Comparison of ENCODE assay signal across 9 mouse cellular contexts in genomic region chr8:11797729-11798479, GRCm38 (mm10). TPM values are rescaled to one million over a fixed set of nuclear protein-coding genes. Genes with fewer than 3 reads are reported as not detected.
DNase-seq lines count a peak whose midpoint lies in the region; ATAC-seq and TF ChIP-seq lines count a peak whose summit lies in the region.
"Had no signal": no experiment of that assay in that cellular context is flagged by ENCODE, and none has a peak within 500 bp of the region (broad histone marks: within the 10 kb centered on the region; RNA-seq: fewer than 3 reads in every experiment).

No protein-coding gene starts in this region.

- H3K36me3 ChIP-seq in heart, embryonic 14.5 days (ENCODE audit: control insufficient read depth, insufficient read depth, low read length): peaks cover 73% of the 10 kb centered on the region
- peaks cover 35% of the 10 kb centered on the region for H3K36me3 ChIP-seq in embryonic facial prominence, embryonic 14.5 days (ENCODE audit: control insufficient read depth, insufficient read depth, low read length)
- H3K36me3 ChIP-seq in thymus, adult 2 months (ENCODE audit: control insufficient read depth, insufficient read depth, low read length): peaks cover 5% of the 10 kb centered on the region

- TF ChIP-seq CTCF in left cerebral cortex, adult 2 months (IDR thresholded peaks at IDR 0.05): no peak
- TF ChIP-seq CTCF in thymus, adult 2 months (IDR thresholded peaks at IDR 0.05; ENCODE audit: borderline replicate concordance, control insufficient read depth, extremely low read depth, insufficient read depth, low read length, poor library complexity): no peak

- H3K27me3 ChIP-seq in heart, embryonic 14.5 days (ENCODE audit: control insufficient read depth, insufficient read depth, low read length): no peaks in the 10 kb centered on the region
- no peaks in the 10 kb centered on the region for H3K27me3 ChIP-seq in embryonic facial prominence, embryonic 14.5 days (replicated peaks; ENCODE audit: control insufficient read depth, insufficient read depth, low read length)
- H3K27me3 ChIP-seq in thymus, adult 2 months (ENCODE audit: control insufficient read depth, insufficient read depth, low read length): no peaks in the 10 kb centered on the region
- H3K27me3 ChIP-seq: embryonic facial prominence, embryonic 13.5 days had no signal

- intact Hi-C loops in left cerebral cortex, adult 2 months (cut with DNase I): no loop called here

- H3K9me3 ChIP-seq in heart, embryonic 14.5 days (ENCODE audit: control insufficient read depth, low read length): no peaks in the 10 kb centered on the region
- H3K9me3 ChIP-seq in embryonic facial prominence, embryonic 14.5 days (ENCODE audit: control insufficient read depth, low read length): no peaks in the 10 kb centered on the region
- H3K9me3 ChIP-seq: embryonic facial prominence, embryonic 13.5 days had no signal

- no peak for ATAC-seq in heart, embryonic 14.5 days (ENCODE audit: insufficient number of reproducible peaks, insufficient read depth, low FRiP score, low read depth)
- ATAC-seq in embryonic facial prominence, embryonic 14.5 days (ENCODE audit: low read depth): no peak

- peak overlapping the region; percentile 0; the same call in 1 of the 2 replicates for H3K4me2 ChIP-seq in heart, embryonic 14.5 days (ENCODE audit: low read length)
- H3K4me2 ChIP-seq in embryonic facial prominence, embryonic 14.5 days (ENCODE audit: low read depth, low read length): no peak overlapping the region
- H3K4me2 ChIP-seq: embryonic facial prominence, embryonic 13.5 days had no signal

- TF ChIP-seq POLR2A in thymus, adult 2 months (IDR thresholded peaks at IDR 0.05; ENCODE audit: control insufficient read depth, extremely low read depth, insufficient read depth, low read length, poor library complexity): no peak

- DNase-seq in heart, adult 18-20 months: no peak
- DNase-seq in NIH3T3 (ENCODE audit: low read depth): peak; percentile 74
- peak; percentile 55 for DNase-seq in embryonic facial prominence, embryonic 14.5 days (ENCODE audit: low spot score)
- DNase-seq in left cerebral cortex, adult 2 months (ENCODE audit: extremely low spot score in 1 of 2, low spot score in 2 of 2): peak; percentile 49 to 50
- no peak for DNase-seq in spleen, adult 12 weeks (ENCODE audit: low spot score)
- no peak for DNase-seq in urinary bladder, postnatal 14 days (ENCODE audit: low spot score)
- DNase-seq in thymus, adult 2 months: no peak

- 50% methylated on average over 14 of the region's 14 CpGs for WGBS in heart, embryonic 14.5 days
- WGBS in embryonic facial prominence, embryonic 14.5 days: 77% methylated on average over 14 of the region's 14 CpGs
- WGBS in thymus, adult 2 months: 96% methylated on average over 14 of the region's 14 CpGs

- H3K4me3 ChIP-seq in heart, embryonic 14.5 days (ENCODE audit: control insufficient read depth in 1 of 2, insufficient read depth in 1 of 2, low read depth in 1 of 2, low read length in 2 of 2): no peak overlapping the region
- H3K4me3 ChIP-seq in embryonic facial prominence, embryonic 14.5 days (ENCODE audit: low read depth, low read length): no peak overlapping the region
- H3K4me3 ChIP-seq in left cerebral cortex, adult 2 months: no peak overlapping the region
- no peak overlapping the region for H3K4me3 ChIP-seq in thymus, adult 2 months (ENCODE audit: control insufficient read depth, insufficient read depth, low read length)
- H3K4me3 ChIP-seq: embryonic facial prominence, embryonic 13.5 days had no signal

- peaks cover 15 to 33% of the 10 kb centered on the region in 2 experiments for H3K4me1 ChIP-seq in heart, embryonic 14.5 days (ENCODE audit: control insufficient read depth in 2 of 2, insufficient read depth in 2 of 2, low read length in 2 of 2)
- no peaks in the 10 kb centered on the region for H3K4me1 ChIP-seq in embryonic facial prominence, embryonic 14.5 days (ENCODE audit: control insufficient read depth, insufficient read depth, low read length)
- no peaks in the 10 kb centered on the region for H3K4me1 ChIP-seq in thymus, adult 2 months (replicated peaks; ENCODE audit: control insufficient read depth, insufficient read depth, low read length)
- H3K4me1 ChIP-seq: embryonic facial prominence, embryonic 13.5 days had no signal

- H3K27ac ChIP-seq in heart, embryonic 14.5 days (replicated peaks in 1 of 2; ENCODE audit: control insufficient read depth in 1 of 2, insufficient read depth in 1 of 2, low read depth in 2 of 2, low read length in 2 of 2): peak overlapping the region; percentile 56 to 72
- H3K27ac ChIP-seq in embryonic facial prominence, embryonic 14.5 days (replicated peaks; ENCODE audit: low read depth, low read length): no peak overlapping the region; the same call in 1 of the 2 replicates
- peak overlapping the region; percentile 9; the same call in 1 of the 2 replicates for H3K27ac ChIP-seq in left cerebral cortex, adult 2 months
- no peak overlapping the region for H3K27ac ChIP-seq in thymus, adult 2 months (ENCODE audit: control insufficient read depth, insufficient read depth, low read length)
- H3K27ac ChIP-seq: embryonic facial prominence, embryonic 13.5 days had no signal

- no peak overlapping the region for H3K9ac ChIP-seq in heart, embryonic 14.5 days (ENCODE audit: low read length)
- H3K9ac ChIP-seq in embryonic facial prominence, embryonic 14.5 days (ENCODE audit: low read depth, low read length): no peak overlapping the region
- H3K9ac ChIP-seq: embryonic facial prominence, embryonic 13.5 days had no signal

RNA-seq across cellular contexts. Expression of gene Tex29, which starts 42.4 kb away (rescaled TPM):
- polyA plus RNA-seq in heart, embryonic 14.5 days (2014; fragmentation: Nextera tagmentation; extraction: Ambion mirVana): 1.1 TPM in 1 of 2 replicates, not detected in the other
- total RNA-seq in heart, adult 18-20 months (2021): not detected
- polyA plus RNA-seq in embryonic facial prominence, embryonic 14.5 days (2014; fragmentation: Nextera tagmentation; extraction: Ambion mirVana): not detected in 2 replicates
- total RNA-seq in left cerebral cortex, adult 2 months (2021): under 1 TPM; 0.87 to 0.93 TPM
- polyA plus RNA-seq in thymus, adult 2 months (2012; rRNA removed): not detected in 2 replicates
- polyA plus RNA-seq: embryonic facial prominence, embryonic 13.5 days had no signal

Comparison
In these comparisons a context has a peak if more than half of its experiments do, and no peak if none do; other contexts are left out.
1. H3K27ac ChIP-seq: peak in heart, embryonic 14.5 days (2 of 2) and left cerebral cortex, adult 2 months (single experiment); none in embryonic facial prominence, embryonic 14.5 days (single experiment) and thymus, adult 2 months (single experiment).
2. DNase-seq: peak in NIH3T3 (single experiment), embryonic facial prominence, embryonic 14.5 days (single experiment) and left cerebral cortex, adult 2 months (2 of 2); none in heart, adult 18-20 months (0 of 2), spleen, adult 12 weeks (single experiment), urinary bladder, postnatal 14 days (single experiment) and thymus, adult 2 months (single experiment).